Mouse (Mus musculus): ENCODE measurements around the gene Gnpnat1.
A peak's percentile ranks its signal among the peaks of the same experiment; 100 is the strongest.

The Gnpnat1 gene

DNA sequence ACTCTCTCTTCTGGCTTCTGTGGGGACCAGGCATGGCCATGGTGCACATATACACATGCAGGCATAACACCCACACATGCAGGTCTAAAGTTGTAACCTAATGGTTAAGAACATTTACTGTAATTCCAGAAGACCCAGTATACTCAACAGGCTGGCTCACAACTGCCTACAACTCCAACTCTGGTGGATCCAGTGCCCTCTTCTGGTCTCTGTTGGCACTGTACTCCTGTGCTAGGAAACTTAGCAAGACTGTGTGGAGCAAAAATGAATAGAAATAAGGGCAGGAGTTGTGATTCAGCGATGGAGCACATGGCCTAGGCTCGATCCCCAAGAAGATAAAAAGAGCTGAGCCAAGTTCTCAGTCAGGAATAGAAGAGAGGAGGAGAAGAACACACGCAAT, 4.9 kb downstream of the Gnpnat1 start:
- DNase-seq (ENCODE audit: low read depth, low spot score), result no peak

DNA sequence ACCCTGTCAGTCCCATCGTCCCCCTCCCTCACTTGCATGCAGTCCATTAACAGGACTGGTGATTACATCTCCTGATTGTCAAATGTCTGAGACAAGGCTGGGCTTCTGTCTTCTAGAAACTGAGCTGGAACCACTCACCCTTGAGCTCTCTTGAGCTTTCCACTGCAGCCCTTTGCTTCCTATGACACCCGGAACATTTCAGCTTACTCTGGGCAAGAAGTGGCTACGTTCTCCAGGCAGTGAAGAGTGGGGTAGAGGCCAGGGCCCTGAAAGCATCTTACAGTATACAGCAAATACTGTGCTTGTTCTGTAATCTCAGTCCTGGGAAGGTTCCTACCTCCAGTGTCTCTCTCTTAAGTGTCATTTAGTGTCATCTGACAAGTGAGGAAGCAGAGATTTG, 15.5 kb downstream of the Gnpnat1 start:
- no peak for DNase-seq (ENCODE audit: low read depth, low spot score)

DNA sequence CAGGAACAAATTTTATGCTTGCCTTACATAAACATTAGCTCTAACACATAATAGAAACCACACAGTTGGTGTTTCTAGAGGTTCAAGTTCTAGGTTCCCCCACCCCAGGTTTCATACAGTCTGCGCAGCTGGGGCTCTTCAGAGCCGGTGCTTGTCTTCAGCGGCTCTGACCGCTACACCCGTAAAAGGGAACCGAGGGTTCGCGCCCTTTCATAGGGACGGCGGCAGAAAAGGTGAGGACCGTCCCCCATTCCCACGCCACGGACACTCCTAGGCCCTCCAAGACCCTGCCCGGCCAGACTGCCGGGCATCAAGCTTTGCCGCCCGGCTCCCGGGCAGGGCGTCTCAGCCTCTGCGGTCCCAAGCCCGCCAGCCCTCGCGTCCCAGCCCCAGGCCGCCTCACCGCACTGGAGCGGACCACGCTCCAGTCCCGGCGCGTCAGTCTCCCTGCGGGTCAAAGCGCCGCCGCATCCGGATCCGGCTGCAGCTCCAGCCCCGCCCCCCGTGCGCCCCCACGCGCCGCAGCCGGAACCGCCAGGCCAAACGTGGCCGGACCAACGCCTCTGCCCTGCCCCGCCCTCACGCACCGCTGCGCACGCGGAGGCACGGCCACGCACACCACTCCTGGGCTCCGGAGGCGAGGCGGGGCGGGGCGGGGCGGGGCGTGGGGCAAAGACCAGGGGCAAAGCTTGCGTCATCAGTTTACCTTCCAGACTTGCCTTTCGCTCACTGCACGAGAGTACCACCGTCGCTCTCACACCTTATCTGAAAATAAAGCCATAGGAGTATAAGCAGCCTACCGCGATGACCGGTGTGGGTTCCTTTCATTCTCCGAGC, 16.1 kb downstream of the Gnpnat1 start:
- DNase-seq (ENCODE audit: low read depth, low spot score), result peak; percentile 83

DNA sequence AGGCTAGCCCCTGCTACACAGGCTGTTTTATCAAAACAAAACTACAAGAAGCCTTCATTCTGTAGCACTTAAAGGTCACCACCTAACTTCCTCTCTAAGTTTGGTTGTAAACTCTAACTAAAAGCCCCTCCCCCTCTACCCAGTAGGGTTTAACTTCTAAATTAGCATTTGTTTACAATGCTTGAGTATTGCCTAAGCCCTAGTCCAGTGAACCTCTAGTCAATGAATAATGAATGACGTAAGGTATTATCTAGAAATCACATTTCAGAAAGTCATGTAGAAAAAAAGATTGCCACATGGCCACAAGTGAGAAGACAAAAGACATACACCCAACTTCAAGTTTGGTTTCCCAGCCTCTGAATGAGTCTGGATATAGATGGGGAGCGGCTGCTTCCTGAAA, 17.2 kb downstream of the Gnpnat1 start:
- DNase-seq (ENCODE audit: low read depth, low spot score), result no peak

DNA sequence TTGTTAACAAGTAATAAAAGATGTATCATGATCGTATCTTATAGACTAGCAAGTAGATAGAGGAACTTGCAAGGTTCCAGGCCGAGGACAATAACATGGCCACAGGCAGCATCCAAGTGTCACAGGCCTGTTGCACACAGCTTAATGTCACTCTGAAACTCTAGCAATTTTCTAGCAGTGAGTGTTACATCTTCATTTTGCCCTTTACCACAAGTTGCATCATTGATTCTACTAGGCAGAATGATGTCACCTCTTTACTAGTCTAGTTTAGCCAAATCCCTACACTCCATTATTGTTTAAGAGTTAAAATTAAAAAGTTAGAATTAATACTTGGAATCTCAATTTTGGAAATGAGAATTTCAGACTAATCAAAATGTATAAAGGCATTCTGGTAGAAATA, 19.1 kb downstream of the Gnpnat1 start:
- no peak for DNase-seq (ENCODE audit: low read depth, low spot score)

DNA sequence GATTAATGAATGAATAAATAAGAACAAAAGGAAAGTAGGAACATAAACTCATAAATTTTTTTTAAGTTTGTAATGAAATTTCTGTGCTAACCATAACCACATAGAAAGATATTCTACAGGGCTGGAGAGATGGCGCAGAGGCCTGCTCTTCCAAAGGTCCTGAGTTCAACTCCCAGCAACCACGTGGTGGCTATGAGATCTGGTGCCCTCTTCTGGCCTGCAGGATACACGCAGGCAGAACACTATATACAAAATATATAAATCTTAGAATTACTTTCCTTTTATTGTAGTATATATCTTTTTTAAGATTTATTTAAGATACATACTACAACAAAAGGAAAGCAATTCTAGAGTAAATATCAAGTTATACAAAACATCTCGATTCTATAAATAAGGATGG, 21.8 kb downstream of the Gnpnat1 start:
- DNase-seq (ENCODE audit: low read depth, low spot score), result no peak

DNA sequence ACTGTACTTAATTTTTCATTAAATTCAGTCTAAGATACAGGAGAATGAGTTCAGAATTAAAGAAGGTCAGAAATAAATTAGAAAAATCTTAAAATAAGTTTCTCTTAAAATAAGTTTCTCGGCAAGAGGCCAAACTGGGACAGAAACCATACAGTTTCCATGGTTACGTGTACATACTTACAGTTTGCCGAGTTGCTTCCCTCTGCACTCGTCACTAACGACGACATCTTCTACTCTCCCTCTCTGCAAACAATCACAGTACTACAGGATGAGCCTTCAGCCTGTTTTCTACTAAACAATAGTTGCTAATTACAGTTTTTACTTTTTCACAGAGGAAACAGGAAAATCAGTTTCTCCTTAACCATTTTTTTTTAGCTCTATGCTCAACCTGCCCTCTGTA, 24.0 kb downstream of the Gnpnat1 start:
- DNase-seq (ENCODE audit: low read depth, low spot score), result no peak

DNA sequence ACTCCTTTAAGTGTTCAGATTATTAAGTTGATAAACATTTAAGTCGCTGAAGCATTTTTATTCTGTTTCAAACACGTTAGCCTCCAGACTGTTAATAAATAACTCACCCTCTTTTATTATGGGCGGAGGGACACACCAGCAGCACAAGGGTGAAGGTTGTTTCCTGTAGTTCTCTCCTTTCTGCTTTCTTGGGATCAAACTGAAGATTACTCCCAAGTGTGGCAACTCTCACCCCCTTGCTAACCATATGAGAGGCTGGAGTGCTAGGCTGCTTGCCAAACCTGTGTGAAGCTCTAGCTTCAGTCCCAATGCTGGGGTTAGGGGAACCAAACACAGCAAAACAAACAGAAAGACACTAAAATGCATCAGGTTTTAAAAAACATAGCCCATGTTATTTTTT, 25.9 kb downstream of the Gnpnat1 start:
- DNase-seq (ENCODE audit: low read depth, low spot score), result no peak

DNA sequence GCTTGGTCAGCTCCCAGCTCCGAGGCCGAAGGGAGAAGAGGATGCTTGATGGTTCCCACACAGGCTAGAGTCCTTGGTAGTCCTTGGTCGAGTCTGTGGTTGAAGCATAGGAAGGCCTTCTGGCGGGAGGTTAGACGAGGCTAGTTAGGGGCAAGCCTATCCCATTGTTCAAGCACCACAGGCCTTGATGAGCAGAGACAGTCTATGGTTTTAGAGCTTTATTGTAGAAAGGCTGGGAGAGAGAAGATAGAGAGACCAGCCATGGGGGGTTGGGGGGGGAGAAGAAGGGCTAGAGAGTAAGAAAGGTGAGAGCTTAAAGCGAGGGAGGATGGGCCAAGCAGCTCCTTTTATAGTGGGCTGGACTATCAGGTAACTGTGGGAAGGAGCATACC, 39.5 kb downstream of the Gnpnat1 start:
- DNase-seq (ENCODE audit: low read depth, low spot score), result no peak

DNA sequence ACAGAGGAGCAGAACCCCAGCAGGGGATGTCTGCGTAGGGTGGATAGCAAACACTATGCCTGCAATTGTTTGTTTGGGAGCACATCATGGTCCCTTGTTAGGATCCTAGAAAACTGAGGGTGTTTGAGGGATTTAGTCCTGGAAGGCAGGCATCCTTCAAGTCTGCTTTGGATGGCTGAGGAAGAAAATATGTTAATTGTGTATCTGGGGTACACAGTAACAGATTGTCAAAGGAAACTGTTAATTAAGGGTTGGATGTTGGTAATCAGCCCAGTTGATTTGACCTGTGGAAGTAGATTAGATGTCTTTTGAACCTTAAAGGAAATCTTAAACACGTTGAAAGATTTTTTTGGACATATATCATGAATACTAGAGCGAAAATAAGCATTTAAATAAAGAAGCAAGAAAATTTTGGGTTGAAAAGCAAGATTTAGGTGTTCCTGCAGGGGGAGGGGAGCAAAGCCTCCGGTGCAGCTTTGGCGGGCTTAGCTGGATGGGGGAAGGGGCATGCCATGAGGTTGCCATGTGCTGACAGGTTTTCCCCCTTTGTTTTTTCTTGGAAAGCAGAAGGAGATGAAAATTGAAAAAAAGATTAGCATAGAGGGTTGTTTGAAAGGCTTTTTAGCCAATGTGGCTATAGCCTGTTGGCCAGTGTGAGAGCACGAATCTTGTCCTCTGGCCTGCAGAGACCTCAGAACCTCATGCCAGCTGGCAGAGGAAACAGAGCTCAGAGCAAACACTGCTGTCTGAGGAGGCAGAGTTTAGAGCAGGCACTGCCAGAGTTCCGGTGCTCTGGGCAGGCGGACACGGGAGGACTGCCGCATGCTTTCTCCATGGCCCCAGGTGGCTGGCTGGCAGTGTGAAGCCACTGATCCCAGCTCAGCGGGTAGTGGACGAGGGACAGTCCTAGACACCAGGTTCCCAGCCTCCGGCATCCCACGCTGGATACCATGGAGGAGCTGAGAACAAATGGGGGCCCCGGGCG, 40.2 kb downstream of the Gnpnat1 start:
- no peak for DNase-seq (ENCODE audit: low read depth, low spot score)

DNA sequence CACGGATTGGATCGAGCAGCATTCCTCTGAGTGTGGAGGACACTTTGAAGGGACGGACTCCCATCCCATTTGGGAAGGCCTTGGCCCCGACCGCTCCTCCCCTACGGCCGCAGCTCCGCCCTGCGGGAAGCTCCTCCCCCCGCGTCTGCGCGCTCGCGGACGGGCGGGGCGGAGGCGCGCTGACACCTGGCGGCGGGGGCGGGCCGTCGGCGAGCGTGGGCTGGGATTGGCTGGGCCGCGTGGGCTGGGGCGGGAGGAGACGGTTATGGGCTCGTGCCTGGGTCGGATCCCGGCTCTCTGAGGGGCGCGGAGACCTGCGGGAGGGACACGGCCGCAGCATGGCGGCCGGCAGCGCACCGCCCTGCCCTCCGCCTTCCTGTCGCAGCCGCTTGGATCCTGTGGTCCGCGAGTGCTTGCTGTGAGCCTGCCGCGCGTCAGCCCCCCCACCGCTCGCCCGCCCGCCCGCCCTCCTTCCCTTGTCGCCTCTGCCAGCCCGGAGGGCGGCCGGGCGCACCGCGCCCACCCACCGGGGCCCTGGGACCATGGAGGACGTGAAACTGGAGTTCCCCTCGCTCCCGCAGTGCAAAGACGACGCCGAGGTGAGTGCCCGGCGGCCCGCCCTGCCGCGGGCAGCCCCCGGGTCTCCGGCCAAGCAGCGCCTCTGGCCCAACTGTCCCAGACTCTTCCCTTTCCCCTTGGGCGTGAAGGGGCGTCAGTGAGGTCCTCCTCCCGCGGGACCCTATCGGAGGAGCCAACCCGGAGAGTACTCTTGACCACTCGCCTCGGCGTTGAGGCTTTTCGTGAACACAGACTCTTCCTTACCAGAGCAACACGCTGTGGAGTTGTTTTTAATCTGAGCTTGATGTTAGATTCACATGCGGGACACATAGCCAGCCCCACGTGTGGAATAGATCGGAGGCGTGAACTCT, 53.5 kb downstream of the Gnpnat1 start, which contains the start of gene Styx:
Gene Styx (plus strand): TSS at position 163 of the 929 bp plus-strand sequence.
- peak; percentile 89 for DNase-seq (ENCODE audit: low read depth, low spot score)

DNA sequence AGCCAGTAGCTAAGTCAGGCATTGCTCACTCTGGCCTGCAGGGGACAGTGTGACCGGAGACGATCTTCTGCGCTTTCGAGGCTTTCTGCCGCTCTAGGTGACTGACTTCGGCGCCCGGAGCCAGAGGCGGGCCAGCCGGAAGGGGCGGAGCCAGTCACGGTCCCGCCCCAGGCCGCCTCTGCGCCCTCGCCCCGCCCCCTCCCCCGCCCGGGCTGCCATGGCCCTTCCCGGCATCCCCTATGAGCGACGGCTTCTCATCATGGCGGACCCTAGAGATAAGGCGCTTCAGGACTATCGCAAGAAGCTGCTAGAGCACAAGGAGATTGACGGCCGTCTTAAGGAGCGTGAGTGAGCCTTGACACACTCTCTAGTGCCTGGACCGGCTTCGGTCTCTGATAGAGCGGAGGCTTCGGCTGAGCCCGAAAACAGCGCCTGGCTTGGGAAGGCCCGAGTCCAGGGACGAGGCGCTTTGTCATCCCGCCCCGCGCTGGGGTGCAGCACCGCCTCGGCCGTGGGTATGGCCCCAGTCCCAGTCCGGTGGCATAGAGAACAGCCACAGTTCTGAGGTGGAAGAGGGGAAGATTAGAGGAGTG, 75.0 kb downstream of the Gnpnat1 start, which contains the start of gene Psmc6:
Gene Psmc6 (plus strand): TSS at position 200 of the 593 bp plus-strand sequence.
- DNase-seq (ENCODE audit: low read depth, low spot score), result peak; percentile 94

DNA sequence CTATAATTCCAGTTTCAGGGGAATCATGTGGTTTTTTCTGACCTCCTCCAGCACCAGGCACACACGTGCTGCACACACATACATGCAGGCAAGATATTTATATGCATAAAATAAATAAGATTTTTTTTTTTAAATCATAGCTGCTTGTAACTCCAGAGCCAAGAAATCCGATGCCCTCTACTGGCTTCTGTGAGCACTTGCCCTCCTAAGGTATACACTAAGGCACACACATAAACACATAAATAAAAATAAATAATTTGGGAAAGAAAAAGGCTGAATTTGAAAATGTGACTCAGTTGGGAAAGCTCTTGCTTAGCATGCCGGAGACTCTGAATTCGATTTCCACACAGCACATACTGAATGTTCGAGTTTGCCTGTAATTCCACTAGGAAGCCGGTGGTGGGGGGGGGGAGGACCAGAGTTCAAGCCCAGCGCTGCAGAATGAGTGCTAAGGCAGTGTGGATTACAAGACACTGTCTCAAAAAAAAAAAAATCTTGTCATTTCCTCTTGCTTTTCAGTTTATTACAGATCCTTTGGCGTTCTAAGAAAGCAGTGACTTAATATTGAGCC, 75.6 kb downstream of the Gnpnat1 start:
- DNase-seq (ENCODE audit: low read depth, low spot score), result peak; percentile 11

DNA sequence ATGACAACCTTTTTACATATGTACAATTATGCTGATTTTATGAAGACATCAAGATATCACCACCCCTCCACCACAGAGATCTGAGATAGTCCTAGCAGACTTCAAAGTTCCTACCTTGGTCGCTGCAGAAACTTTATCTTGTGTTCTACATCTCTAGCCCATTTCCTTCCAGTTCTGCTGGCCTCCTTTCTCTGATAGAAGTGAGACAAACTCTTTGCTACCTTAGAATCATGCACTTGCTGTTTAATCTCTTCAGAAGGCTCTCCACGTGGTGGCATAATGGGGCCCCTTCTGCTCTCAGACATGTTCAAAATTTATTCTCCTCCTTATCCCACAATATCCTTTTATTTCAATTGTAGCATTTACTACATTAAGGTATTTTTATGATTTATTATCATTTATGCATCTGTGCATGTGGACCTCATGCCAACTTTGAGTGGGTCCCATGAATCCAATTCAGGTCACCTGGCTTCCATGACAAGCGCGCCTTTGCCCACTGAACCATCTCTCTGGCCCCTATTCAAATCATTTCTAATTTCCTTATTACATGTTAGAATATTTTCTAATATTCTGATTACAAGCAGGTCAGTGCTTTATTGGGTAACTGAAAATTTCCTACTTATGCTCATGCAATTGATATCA, 76.5 kb downstream of the Gnpnat1 start:
- no peak for DNase-seq (ENCODE audit: low read depth, low spot score)

Measured in forelimb bud, embryonic 11.5 days (tissue).